Mouse (Mus musculus) C2C12 (cell line): ENCODE measurements around the gene Pdpn.

Experiments used
- CTCF ChIP-seq: IDR thresholded peaks from one replicate; pipeline ENCODE4 v1.5.1; 2011; ENCODE audit not compliant: control insufficient read depth, insufficient read depth, insufficient read length
- MAX ChIP-seq: IDR thresholded peaks from one replicate; pipeline ENCODE4 v1.6.1; 2011; ENCODE audit warnings: mild to moderate bottlenecking, control low read depth
- MYOD1 ChIP-seq: IDR thresholded peaks from one replicate; pipeline ENCODE4 v1.6.1; 2011; ENCODE audit warnings: low read depth; ENCODE audit not compliant: control insufficient read depth, insufficient read length

GRCm38 (mm10) chr4:143301875-143302274, 2.5 kb upstream of the Pdpn start:
- no peak for TF ChIP-seq CTCF
- no peak for TF ChIP-seq MAX
- no peak for TF ChIP-seq MYOD1
